Mouse (Mus musculus) thymus, postnatal 0 days (tissue): Measurements from ENCODE around the gene Sema6d. TPM values are rescaled to one million over a fixed set of nuclear protein-coding genes. Genes with fewer than 3 reads are reported as not detected.

Experiments
- DNase-seq: peaks from one replicate; pipeline ENCODE4 v3.0.0-alpha.2; 2015; ENCODE audit warnings: low spot score
- polyA plus RNA-seq: library from polyadenylated mRNA; unstranded; fragments of >200 nt; fragmentation: Nextera tagmentation; extraction: Ambion mirVana; gene quantifications from 2 replicates; pipeline ENCODE4 v1.2.1, GENCODE M21; 2015

Gene Sema6d
- polyA plus RNA-seq, 1 experiment from 2014 or later = 2.9 TPM

DNA sequence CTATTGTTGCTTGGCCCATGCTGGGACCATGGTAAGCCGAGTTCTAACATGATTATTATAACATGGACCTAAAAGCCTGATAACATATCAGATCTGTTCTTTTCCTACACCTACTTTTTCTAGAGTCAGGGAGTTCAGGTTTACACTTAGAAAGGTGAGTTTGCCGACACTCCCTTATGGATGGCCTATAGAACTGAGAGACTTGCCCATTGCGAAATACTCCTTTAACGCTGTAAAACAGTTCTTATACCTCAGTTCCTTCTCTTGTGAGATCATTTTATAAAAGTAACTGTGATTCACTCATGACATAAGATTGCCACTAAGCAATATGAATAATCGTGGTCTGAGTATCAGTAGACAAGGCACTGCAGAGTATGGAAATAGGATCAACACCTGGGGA lies 307.5 kb downstream of the Sema6d start:
- no peak for DNase-seq

DNA sequence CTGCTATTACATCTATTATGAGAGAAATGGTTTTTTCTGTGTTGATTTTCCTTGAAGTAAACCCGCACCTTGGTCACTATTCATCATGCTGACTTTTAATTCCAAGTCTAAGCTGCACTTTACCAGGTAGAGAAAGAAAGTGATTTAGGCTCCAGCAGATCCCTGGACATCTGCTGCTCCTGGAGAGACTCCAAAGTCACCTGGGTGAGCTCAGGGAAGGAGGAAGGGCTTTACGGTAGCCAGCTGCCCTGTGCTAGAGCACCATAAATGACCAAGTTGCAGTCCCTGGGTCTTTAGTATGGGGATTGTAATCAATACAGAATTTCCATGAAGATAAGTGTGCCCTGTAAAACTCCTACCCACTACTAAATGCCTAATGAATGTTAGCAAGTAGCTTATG lies 309.8 kb downstream of the Sema6d start:
- no peak for DNase-seq

DNA sequence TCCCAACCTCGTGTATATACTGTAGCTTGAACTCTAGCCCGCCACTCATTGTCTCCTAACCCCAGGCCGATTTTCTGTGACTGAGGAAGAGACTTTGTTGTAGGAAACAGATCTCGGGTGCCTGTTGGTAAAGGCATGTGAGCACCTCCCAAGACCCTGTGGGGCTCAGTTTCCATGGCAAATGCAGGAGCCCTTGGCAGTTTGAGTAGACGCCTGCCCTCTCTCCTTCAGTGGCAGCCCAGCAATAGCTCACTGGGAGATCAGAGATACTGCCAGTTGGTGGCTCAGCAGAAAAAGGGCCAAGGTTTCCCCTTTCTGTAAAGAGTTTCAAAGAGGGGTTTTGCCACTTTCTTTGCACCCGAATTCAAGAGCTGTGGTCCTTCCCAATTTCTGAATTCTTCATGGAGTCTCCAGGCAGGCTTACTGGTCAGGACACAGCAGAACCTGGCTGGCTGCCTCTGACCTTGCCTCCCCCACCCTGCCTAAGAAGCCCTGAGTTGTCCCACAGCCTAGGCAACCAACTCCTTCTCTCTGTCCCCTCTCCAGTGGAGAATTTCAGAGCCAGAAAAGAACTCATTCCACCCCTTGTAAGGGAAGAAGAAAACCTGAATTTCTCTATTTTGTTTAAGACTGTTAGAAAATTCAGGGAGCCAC lies 312.1 kb downstream of the Sema6d start:
- DNase-seq = no peak

DNA sequence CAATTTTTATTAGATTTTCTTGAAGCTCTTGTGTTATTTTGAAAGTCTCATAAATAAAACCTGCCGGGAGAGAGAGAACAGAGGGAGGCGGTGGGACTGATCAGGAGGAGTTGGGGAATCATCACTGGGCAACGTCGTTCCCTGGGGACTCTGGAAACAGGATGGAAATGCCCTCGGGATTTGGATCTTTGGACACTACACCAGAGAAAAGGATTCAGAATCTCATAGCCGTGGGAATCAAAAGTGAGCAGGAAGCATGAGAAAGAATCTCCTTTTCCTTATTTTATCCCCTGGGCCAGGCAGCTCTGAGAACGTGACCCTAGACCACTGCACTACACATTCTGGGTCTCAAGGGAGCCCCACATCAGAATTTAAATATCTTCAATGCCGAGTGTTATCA lies 313.8 kb downstream of the Sema6d start:
- DNase-seq = no peak

DNA sequence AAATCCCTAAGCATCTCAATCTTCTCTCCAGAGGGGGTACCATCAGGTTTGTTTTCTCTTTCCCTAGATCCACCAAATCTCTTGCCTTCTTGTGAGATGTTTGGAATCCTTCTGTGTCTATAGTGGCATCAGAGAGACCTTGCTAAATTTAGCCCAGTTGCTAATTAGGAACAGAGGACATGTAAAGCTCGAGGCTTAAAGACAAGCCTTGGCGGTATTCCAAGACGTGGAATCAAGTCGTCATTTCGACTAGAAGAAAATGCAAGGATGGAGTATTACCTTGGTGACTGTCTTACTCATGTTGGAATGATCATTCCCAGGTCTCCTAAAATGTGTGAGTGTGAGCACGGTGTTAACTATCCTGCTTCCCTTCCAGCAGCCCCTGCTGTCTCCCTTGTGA lies 314.2 kb downstream of the Sema6d start:
- no peak for DNase-seq

DNA sequence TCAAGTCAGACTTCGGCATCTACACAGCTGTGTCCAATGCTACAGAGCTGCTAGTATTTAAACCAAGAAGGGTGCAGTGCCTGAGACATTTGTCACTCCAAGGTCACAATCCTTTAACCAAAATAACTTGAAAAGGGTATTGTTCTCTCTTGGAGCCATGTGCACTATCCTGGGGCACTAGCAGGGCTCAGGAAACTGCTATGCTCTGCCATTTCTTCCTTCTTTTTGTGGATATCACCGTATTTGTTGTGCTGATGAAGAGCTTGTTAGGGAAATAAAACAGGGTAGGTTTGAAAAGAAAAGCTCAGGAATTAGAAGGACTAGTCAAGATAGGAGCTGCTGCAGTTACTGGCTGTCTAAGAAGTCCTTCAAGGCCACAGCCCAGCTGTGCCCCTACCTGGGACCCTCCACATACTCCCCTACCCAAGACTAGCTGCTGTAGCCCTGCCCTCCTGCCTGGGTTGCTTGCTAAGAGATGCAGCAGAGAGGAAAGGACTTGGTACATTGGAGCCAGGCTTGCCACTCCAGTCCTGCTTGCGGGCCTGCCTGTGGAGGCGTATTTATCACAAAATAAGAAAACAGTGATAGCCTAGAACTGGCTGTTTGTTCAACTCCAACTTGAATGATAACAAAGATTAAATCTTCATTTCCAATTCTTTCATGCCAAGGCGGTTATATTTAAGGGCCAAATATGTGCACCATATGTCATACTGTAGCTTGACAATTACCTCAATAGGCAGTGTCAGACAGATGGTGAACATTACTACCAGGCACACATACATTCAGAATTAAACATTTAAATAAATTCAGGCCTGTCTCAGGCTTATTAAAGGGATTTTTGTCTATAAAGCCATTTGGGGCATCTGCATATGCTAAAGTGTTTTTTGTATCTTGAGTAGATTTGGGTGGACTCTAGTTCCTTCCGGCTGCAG lies 315.1 kb downstream of the Sema6d start:
- no peak for DNase-seq

DNA sequence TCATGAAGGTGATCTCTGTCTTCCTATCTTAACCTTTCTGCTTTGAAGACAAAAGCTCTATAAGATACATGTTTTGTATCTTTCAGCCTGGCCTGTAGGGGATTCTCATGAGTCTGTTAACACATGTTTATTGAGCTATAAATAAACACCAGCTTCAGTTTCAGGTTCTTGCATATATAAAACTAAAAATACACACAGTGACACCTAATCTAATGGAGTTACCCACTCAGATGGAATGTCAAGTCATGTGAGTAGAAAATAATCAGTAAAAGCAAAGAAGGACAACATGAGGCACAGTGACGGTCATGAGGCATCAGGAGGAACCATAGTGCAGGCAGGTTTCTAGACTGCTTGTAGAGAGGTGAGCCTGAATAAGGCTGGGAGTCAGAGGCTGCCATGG lies 319.2 kb downstream of the Sema6d start:
- DNase-seq = no peak

DNA sequence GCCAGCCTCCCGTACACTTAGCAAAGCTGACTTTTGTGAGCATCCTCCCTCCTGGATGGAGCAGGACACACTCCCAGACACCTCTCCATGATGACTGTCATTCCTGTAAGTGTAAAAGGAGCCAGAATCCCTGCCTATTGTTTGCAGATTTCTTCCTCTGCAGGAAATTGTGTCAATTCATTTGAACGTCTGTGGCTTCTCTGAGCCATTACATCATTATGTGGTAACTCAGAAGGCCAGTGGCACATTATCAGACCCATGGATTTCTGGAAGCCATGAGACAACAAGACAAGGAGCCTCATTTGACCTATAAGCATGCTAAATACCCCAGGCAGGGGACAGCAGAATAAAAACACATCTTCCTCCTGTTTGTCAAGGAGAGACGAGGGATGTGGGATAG lies 327.0 kb downstream of the Sema6d start:
- no peak for DNase-seq

DNA sequence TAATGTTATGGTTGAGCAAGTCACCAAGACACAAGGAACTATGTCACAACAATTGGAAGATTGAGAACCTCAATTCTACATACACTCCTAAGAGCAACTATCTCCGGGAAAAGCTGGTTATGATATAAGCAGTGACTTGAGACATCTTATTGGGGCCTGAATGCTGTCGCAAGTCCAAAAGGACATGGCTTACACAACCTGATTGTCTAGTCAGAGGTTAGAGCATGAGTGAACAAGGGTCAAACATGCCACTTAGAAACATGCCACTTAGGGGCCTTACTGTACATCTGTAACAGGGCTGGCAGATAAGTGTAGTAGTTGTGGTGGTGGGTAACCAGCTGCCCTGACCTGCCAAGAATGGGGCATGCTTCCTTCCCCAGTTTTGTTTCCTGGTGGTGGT lies 328.6 kb downstream of the Sema6d start:
- DNase-seq = no peak

DNA sequence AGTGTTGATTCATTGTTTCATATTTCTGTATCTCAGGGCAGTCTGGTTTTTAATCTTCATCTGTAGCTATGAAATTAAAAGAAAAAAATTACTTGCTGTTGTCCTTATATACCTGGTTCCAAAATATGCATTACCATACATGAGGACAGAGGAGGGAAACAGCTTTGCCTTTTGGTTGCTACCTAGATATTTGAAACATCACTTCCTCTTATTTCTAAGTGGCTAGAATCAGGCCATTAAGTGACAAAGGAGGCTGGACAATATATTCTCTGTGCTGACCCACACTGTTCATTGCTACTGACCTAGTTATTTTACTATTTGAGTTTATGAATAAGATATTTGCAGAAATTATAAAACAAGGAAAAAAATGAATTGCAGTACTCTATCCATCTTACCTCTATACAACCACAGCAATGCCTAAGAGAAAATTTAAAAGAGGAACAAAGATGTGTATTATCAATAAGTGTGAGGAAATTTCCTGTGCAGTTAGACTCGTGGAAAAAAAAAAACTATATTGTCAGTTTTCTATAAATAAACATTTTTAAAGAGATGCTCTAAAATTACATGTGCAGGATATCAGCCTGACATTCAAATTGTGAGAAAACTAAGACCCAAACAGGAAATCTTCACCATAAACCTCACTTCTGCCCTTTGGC lies 330.5 kb downstream of the Sema6d start:
- DNase-seq = no peak

DNA sequence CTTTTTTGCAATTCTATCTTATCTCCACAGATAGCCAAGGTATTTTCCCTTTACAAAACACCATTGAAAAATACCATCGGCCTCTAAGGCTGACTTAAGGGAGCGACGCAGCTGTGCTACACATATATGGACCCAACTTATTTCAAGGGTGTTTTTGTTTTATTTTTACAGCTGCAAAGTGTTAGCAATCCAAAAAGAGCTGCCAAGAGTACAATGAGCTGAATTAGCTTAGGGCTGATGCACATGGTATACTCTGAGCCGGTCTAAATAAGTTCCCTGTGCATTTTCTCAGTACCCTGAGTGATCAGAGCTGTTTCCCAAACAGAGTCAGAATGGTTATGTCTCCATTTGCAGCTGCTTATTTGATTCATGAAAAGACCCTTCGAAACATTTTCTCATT lies 340.0 kb downstream of the Sema6d start:
- no peak for DNase-seq

DNA sequence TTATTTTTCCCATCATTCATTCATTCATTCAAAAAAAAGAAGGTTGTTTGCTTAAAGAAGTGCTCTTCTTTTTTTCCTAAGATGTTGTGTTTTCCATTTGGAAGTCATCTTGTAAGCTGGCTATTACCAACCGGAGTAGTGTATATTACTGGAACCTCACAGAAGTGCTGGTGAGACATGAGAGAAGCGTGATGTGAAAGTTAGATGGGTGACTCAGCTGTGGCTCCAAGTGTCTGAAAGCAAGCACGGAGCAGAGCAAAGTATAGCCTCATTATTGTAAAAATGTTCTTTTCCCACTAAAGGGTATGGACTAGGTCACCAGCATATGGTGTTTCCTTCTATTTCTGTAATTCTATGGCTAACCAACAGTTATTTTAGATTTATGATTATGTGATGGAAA lies 340.9 kb downstream of the Sema6d start:
- no peak for DNase-seq

DNA sequence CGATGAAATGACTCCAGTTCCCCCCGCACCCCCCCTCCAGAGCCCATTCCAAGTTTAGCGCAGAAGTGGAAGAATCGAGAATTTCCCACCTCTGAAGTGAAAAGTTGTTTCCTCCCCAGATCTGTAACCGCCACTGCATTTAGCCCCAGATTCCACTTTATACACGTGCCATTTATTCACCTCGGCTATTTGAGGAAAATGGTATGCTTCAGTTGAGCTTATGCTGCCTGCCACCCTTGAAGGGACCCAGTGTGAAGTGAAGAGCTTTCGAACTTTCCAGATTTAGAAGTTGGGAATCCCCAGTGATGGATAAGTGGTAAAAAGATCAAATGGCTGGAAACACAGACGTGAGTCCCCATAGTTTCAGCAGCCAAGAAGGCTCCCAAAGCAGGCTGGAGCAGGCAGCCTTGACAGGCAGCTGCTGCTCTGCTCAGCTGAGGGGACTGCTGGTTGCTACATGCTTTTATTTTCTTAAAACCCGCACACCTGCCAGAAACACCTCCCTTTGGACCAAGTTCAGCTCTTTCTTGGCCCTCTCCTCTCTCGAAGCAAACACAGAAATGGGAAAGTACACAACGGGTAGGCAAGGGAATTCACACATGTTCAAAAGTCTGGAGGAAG lies 345.7 kb downstream of the Sema6d start:
- no peak for DNase-seq

DNA sequence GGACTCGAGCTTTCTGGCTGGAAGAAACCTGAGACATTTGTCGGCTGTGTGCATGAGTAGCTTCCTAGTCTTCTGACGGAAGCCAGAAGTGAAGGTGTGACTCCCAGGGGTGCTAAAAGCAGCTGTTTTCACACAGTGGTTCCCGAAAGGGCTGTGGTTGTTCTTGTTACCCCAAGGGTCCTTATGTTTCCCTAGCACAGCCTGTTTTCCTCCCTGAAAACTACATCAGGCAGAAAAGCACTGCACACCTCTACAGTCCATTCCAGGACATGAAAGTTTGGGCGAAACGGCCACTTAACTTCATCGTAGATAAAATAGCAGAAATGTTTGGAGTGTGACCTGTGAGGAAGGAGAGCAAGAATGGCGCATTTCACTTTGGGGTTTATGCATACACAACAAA lies 346.9 kb downstream of the Sema6d start:
- DNase-seq = no peak

DNA sequence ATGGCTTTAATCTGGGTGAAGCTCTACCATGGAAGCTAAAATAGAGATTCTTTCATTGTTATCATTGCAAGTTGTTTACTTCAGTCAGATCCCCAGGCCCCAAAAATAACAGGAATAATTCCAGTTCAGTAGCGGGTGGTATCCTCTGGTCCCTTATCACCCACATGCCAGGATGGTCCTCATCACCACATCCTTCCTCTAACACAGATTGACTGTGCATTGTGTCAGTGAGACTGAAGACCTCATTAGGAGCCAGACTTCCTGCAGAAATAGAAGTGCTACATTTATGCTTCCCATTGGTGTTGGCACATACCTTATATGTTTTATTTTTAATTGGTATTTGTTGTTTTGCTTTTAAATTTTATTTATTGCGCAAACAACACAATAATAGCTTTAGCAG lies 354.4 kb downstream of the Sema6d start:
- DNase-seq = no peak

DNA sequence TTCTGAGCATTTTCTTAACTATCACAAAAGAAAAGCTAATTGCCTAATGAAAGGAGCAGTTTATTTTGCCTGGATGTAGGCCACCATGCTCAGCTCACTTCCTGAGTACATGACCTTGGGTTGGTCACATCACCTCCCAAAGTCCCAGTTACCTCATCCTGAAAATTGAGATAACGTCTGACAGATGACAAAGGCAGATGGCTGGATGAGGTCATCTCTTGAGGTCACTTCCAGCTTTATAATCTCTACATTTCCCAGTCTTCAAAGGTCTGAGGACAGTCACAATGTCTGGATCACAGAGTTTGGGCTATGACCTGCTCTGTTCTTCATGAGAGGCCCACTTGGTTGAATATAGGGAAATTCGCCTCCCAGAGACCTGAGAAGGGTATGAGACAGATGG lies 366.1 kb downstream of the Sema6d start:
- no peak for DNase-seq

DNA sequence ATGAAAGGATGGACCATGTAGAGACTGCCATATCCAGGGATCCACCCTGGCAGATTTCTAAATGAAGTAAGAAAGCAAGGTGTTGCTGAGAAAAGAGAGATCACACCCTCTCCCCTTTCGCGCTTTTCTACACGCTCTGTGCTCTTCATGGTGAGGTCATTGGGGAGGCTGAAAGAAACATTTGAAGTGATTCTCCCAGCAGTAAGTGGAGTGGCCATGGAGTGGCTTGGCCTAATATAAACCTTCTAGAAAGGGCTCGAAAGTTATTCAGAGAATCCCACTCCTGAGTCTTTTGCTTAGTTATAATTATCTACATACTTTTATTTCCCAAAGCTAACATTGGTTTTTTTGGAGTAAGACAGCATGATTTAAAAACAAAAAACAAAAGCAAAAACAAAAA lies 367.2 kb downstream of the Sema6d start:
- DNase-seq = no peak

DNA sequence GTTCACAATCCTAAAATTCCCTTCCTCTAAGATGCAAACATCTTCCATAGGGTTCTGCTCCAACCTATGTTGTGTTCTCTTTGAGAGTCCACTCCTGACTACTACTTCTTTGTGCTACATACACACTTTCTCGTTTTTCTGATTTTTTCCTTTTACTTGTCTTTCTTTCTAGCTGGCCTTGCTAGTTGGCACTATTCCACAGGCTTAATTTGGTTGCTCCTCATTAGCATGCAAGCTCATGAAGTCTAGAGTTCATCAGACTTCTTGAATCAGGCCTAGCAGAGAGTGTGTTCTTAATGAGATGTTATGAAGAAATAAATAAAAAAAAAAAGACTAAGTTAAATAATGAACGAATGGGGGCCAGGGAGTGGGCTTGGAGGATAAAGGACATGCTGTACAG lies 368.3 kb downstream of the Sema6d start:
- no peak for DNase-seq

DNA sequence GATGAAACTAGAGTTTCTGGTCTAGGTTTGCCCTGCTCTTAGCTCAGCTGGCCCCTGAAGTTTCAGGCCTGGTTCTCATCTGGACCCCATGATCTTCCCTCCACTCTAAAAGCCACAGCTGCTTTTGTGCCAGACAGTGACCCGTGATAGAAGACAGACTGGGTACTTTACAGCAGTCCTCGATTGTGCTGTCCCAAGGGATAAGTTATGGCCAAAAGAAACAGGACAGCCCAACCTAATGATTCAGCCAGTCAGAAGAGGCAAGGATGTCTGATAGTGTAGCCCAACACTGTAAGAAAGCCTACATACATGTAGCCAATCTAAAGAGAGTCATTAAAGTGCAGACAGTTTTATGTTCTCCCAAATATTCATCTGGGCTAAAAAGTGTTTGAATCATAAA lies 371.2 kb downstream of the Sema6d start:
- no peak for DNase-seq

DNA sequence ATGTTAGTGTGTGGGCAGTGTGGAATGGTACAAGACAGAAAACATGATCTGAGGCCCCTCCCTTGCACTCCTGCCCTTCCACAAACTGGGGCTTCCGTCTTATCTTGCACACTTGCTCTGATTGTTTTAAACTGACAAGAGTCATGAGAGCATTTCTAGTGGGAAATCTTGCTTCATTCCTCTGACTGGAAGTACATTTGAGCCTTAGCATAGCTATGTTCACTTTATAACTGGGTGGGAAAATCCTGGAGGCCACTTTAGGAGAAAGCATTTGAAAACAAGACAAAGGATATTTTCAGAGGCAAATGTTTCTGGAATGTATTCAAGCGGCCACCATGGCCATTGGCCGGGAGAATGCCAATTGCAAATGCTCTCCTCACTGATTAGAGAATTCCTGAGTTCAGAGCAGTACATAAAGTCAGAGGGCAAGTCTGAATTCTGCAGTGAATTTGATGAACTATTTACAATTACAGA lies 371.6 kb downstream of the Sema6d start:
- DNase-seq = no peak

DNA sequence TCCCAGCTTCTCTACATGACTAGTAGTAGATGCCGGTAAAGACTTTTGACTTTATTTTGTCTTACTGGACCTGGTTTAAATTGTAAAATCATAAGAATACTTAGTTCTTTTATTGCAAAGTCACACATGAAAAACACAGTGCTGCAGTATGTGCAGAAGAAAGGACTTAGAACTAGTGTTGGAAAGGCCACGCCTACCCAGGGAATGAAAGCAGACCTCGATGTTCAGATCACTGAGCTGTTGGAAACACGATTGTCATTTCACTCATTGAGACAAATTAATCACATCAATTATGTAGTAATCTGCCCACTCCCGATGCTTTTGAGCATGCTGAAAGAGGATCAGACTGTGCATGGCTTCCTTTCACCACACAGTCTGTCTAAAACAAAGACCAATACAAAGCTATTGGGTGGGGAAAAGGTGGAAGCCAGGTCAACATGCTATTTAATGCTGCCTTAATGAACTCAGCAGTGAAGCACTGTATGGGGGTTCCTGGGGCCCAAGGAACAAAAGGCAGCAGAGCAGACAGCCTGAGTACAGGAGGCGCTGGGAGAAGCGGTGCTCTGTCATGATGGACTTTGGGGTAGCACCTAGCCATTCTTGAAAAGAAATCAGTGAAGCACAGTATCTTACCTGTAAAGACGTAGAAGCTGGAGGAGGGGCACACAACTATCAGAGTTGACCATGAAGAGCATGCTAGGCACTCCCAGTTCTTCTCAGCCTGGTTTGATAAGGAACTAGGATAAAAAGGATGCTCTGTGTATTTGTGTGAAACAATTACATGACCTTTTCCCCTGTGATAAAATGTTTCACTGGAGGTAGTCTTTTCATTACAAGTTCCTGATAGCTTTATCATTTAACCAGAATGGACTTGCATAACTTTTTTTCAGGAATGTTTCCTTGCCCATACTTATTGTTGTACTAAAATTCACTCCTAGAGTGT lies 375.5 kb downstream of the Sema6d start:
- DNase-seq = no peak
